Mouse (Mus musculus): ENCODE results near the gene Abcf1.
A peak's percentile ranks its signal among the peaks of the same experiment; 100 is the strongest.

The Abcf1 gene

DNA sequence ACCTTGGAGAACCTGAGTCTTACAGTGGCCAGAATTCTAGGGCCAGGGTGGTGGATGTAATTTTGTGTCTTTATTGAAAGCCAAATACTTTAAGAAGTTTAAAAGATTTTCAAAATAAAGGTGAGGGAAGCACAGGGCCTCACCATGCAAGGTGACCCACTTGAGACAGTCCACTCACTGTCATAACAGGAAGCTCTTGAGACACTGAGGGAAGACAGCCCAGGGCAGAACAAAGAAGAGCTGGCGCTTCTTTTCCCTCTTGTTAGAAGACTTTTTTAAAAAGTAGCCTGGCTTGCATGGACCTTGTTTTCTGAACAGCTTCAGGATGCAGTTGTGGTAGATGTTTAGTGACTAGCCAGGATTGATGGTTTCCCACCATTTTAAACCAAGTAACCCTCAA is 49.2 kb downstream of the Abcf1 start:
- DNase-seq (ENCODE audit: low read depth, low spot score), result no peak

DNA sequence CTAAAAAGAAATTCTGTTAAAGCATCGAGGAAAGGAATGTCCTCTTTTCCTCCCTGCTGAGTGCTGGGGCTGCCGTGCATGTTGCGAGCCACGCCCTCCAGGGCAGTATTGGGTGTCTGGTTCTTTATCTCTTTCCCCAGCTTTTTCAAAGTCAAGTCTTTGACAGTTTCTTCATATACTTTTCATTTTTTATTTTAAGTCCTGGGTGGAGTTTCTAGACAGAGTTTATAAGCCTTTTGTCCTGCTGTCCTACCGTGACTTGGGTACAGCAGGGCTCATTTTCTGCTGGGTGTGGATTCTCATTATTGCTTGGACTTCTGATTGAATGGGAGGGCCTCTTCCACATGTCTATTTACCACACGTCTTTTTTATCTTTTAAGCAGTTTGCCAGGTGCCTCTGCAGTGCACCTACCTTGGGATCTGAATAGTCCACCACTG is 49.7 kb downstream of the Abcf1 start:
- DNase-seq (ENCODE audit: low read depth, low spot score), result no peak

DNA sequence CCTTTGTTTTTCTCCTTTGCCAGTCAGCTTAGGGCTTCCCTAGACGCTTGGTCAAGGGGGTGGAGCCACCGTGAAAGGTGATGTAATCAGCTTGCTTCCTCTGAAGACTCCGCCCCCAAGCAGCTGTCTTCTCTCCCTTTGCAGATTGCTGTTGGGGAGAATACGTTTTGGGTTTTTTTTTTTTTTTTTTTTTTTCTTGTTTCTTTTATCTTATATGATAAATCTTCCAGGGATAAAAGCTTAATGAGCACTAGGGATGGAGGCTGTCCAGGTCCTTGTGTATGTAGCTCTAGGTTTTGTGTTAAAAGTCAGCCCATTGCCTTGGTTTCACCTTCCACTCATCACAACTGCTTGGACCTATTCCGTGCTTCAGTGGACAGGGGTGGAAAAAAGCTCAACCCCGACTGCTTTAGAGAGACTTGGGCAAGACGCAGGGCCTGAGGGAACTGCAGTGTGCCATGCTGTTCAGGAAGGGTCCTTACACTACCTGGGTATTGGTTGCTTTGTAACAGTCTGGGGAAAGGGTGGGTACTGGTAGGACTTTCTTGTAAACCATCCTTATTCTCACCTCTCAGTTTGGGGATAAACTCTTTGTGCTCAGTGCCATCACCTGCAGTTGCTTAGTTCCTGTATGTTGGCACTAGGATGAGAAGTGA is 50.4 kb downstream of the Abcf1 start:
- peak; percentile 97 for DNase-seq (ENCODE audit: low read depth, low spot score)

DNA sequence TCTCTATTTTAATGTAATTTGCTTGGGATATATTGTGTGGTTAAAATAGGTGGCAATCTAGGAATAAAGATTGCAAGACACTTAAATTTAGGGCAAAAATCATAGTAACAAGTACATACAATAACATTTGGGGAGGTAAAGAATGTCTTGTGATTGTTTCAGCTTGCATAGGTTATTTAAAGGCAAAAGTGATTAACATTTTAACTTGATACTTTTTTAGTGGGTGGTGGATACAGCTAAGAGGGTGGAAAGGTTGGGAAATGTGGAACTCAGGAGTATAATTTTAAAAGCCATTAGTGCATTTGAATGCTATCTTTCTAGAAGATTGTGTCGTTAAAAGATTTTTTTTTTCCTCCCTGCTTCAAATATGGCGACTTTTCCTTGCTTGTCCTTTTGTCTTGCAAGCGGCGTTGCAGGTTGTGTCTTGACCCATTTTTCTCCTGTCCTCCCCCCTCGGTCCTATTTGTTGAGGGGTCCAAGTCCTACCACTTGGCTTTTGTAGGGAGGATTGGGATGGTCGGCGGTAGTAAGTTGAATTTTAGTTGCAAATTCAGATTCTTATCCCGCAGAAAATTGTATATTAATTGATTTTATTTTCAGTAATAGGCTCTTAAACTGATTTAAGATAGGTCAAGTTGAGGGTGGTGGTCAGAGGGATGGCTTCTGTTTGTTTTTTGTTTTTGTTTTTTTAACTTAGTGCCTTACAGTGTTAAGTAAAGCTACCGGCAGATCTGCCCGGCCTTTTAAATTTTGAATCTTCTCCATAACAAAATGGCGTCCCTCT is 51.1 kb downstream of the Abcf1 start:
- DNase-seq (ENCODE audit: low read depth, low spot score), result peak; percentile 77

DNA sequence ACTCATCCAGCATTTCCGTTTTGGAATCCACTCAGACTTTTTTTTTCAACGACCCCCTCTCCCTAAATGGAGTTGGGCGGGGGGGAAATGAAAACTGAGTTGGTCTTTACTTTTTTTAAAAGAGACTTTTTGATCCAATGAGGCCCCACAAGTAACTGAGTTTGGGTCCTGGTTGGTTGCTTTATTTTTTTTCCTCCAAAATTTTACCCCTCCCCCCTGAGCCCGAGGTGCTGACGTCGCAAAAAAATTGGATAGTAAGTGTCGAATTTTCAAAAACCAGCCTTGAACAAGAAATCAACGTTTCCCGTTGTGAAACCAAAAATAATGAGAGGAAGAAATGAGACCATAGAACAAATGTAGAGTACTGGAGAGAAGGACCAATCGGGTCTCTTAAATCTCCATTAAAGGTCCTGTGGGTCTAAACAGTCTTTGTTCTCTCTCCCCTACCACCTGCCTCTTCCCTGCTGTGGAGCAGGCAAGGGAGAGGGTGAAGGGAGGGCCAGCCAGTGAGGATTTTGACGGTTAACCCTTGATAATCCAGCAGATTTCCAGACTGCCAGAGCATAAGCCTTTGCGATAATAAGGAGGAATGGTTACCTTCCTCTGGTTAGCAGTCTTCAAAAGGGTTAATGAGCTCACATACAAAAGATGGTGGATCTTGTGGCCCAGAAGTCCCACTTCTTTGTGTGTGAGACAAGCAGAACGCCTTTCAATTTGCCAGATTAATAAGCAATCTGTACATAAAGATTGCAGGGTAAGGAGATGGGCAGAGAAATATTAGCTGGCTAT is 51.9 kb downstream of the Abcf1 start:
- DNase-seq (ENCODE audit: low read depth, low spot score), result peak; percentile 74

DNA sequence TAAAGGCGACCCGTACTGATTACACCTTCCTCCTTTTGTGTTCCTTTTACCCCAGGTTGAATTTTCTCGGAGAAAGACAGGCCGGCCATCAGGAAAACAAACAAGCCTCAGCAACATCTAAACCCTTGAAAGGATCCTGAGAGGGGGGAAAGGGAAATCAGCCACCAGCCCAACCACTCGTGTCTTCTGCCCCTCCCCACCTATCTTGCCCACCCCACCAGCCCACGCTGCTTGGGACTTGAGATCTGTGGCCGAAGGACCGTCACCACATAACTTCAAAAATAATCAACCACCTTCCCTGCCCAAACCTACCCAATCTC is 52.5 kb downstream of the Abcf1 start:
- DNase-seq (ENCODE audit: low read depth, low spot score), result no peak

DNA sequence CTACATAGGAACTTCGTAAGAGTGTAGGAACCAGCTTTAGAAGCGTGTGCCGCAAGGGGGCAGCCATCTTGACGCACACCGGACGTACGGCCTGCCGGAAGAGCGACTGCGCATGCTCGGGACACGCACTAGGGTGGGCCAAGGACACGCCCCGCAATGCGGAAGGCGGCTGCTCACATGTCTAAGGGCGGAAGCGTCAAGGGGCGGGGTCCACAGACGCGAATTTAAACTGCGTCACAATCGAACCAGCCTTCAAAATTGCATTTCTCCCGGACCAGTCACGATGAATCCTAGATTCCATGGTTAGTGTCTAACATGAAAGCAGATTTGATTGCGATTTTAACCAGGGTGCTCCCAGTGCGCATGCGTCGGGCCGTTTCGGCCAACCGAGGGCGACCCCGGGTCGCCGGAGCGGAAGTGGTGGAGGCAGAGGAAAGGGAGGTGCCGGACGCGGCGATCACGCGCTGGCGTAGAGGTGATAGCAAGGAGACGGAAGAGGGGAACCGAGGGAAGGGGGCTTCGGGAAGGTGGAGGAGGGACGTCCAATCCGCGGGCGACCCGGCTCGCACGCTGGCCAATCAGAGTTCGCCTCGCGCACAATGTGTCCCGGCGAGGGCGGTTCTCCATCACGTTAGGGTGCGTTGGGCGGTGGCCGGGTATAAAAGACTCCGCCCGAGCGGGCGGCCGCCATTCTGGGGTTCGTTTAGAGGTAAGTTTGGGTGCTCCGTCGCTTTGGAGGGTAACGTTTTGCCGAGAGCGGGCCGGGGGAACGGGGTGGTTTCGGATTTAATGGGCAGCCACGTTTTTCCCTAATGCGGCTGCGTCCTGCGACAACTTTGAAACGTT is 53.0 kb downstream of the Abcf1 start, which contains the start of the genes Mrps18b and Ppp1r10:
TSS of gene Mrps18b (minus strand) at position 93 of the 846 bp plus-strand sequence.
TSS of gene Ppp1r10 (plus strand) at position 138 of the 846 bp plus-strand sequence.
- peak; percentile 100 for DNase-seq (ENCODE audit: low read depth, low spot score)

DNA sequence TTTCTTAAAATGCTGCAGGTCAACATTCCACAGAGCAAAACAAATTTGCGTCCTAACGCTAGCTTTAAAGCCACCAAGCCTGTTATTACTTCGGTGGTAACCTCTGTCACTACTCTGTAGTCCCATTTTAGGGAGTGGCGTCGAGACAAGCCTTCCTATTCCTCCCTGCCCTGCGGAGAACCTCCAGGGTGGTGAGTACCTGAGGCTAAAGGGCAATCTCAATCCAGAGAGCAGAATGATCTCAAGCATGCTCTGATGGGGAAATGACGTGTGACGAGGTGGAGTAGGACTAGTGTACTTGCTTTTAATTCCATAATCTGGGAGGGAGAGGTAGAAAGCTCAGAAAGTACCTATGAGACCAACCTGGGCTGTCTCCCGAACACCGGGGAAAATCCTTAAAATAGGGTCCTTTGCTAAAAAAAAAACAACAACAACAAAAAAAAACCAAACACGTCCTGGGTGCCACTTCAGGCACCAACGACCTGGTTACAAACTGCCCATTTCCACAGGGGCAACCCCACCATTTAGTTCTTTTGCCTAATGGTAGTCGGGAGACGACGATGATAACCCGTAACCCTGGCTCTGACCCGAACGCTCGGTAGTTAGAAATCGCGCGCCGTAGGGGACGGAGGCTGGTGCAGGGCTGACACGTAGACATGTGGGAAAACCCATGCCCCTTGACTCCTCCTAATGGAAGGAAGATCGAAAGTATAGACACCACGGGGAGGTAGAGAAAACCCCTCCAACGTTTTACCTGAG is 53.8 kb downstream of the Abcf1 start:
- no peak for DNase-seq (ENCODE audit: low read depth, low spot score)

DNA sequence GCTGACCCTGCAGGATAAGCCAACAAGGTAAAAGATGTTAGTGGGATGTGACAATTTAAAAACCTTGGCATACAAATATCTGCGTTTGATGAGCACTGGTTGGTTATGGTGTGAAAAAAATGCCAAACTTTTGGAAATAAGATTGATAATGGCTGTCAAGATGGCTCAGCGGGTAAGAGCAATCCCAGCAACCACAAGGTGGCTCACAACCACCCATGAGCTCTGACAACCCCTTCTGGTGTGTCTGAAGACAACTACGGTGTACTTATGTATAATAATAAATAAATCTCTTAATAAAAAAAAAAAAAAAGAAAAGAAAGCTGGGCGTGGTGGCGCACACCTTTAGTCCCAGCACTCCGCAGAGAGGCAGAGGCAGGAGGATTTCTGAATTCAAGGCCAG is 54.6 kb downstream of the Abcf1 start:
- DNase-seq (ENCODE audit: low read depth, low spot score), result no peak

DNA sequence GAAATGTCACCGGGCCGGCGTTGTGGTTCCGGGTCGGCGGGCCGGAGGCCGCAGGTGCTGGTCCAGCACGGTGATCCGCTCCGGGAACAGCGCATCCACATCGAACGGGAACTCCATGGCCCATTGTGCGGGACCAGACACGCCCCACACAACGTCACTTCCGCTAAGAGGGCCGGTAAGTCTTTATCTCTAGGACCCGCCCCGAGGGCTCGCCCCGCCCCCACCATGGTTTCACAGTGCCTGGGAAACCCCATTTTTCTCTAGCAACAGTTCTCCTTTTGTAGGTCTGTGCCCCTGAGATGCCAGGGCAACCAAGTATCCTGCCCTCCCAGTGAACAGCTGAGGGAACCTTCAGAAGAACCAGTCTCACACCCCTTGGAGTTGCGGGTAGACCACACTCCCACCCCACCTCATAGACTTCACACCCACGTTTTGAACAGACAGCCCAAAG is 59.6 kb downstream of the Abcf1 start, which contains the start of gene Atat1:
TSS of gene Atat1 (minus strand) at position 157 of the 451 bp plus-strand sequence.
- DNase-seq (ENCODE audit: low read depth, low spot score), result peak; percentile 96

DNA sequence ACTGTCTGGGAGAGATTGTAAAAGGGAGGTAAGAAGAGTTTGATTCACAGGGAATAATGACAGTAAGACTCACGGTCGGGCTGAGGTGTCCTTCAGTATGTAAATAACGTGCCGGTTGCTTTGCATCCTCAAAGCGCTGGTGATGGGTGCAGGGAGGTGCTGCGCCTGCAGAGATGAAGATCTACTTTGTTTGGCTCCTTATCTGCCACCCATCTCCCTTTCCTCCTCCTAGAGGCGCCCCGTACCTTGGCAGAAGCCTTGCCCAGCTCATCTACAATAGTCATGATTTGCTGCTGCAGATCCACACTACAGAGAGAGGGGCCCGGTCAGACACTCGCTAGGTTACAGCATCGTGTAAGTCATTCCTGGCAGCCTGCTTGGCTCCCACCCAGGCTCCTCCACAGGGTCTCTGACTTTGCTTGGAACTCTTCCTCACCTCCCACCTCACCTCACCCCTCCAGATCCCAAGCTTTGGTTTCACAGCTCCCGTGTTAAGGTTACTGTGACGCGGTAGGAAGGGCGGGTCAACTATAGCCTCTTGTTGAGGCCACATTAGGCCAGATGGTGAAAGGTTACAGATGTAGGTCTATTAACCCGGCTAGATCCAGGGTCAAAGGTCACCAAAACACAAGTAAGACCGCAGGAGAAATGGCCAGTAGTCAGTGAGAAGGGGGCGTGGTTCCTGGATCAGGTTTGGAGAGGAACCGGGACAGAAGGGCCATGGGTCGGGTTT is 60.2 kb downstream of the Abcf1 start:
- DNase-seq (ENCODE audit: low read depth, low spot score), result peak; percentile 50

DNA sequence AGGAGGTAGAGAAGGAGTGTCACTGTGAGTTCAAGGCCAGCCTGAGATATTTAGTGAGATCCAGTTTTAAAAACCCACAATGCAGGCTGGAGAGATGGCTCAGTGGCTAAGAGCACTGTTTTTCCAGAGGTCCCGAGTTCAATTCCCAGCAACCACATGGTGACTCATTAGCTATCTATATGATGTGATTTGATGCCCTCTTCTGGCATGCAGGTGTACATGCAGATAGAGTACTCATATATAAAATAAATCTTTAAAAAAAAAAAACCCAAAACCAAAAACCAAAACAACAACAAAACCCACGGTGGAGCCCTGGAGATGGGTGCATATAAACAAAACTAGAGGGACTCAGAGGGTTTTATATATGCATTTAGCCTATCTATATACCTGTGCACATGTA is 62.0 kb downstream of the Abcf1 start:
- DNase-seq (ENCODE audit: low read depth, low spot score), result peak; percentile 46

Measured in CD4-positive helper T cell, adult 2 months (primary cell).